Mouse (Mus musculus) adrenal gland (tissue): ENCODE measurements at regions not wholly inside any gene's neighbourhood (a gene's known extent, or its start where the extent isn't known, plus 50 kb on each side); places are given as distances from the start of the nearest gene placed in this dataset.

Experiments used
- intact Hi-C: fragments of 180-260 bp; cut with DNase I; formaldehyde crosslinking; loops from one replicate; pipeline ENCODE4 v1.15.1; 2025

GRCm38 (mm10) chr10:96550266-96550665 is 66.5 kb upstream of the Btg1 start:
- intact Hi-C loops: no loop called here

- intact Hi-C loops: no loop called here
Observed at GRCm38 (mm10) chr10:96557336-96557735, 59.5 kb upstream of the Btg1 start.

- intact Hi-C loops: no loop called here
Observed at GRCm38 (mm10) chr10:96565343-96565742, 51.5 kb upstream of the Btg1 start.
